Mouse (Mus musculus) kidney, postnatal 0 days (tissue): ENCODE results near the gene Gstp3. TPM values are rescaled to one million over a fixed set of nuclear protein-coding genes. Genes with fewer than 3 reads are reported as not detected.

Experiments
- ATAC-seq: fragments of 200-750 bp; cut with Nextera tagmentation; replicated peaks from 2 replicates; pipeline ENCODE4 v1.8.0; 2017; ENCODE audit warnings: low read depth, moderate number of reproducible peaks, moderate TSS enrichment, moderate library complexity; ENCODE audit not compliant: low FRiP score
- DNase-seq: peaks from one replicate; pipeline ENCODE4 v3.0.0-alpha.2; 2016; ENCODE audit warnings: low spot score
- H3K27ac ChIP-seq: fragments of 300-500 bp; sonication (generic); 2 replicates; pipeline ENCODE4 v1.5.1; 2014; ENCODE audit warnings: mild to moderate bottlenecking
- H3K27me3 ChIP-seq: fragments of 300-500 bp; sonication (generic); 2 replicates; pipeline ENCODE4 v1.6.1; 2014; ENCODE audit warnings: low read length, mixed read lengths; ENCODE audit not compliant: insufficient read depth
- H3K36me3 ChIP-seq: fragments of 300-500 bp; sonication (generic); 2 replicates; pipeline ENCODE4 v1.6.1; 2014; ENCODE audit warnings: low read length, mixed read lengths; ENCODE audit not compliant: insufficient read depth
- H3K4me1 ChIP-seq: fragments of 300-500 bp; sonication (generic); replicated peaks from 2 replicates; pipeline ENCODE4 v1.6.1; 2014; ENCODE audit warnings: antibody characterized with exemption, low read length, mixed read lengths; ENCODE audit not compliant: insufficient read depth
- H3K4me2 ChIP-seq: fragments of 300-500 bp; sonication (generic); 2 replicates; pipeline ENCODE4 v1.6.1; 2014; ENCODE audit warnings: mild to moderate bottlenecking, low read length, moderate library complexity, mixed read lengths
- H3K4me3 ChIP-seq: fragments of 300-500 bp; sonication (generic); replicated peaks from 2 replicates; pipeline ENCODE4 v1.5.1; 2014; ENCODE audit warnings: low read depth, low read length
- H3K9ac ChIP-seq: fragments of 300-500 bp; sonication (generic); 2 replicates; pipeline ENCODE4 v1.6.1; 2014; ENCODE audit warnings: low read depth, low read length
- H3K9me3 ChIP-seq: fragments of 300-500 bp; sonication (generic); replicated peaks from 2 replicates; pipeline ENCODE4 v1.6.1; 2016; ENCODE audit warnings: low read length, inconsistent platforms, mixed read lengths
- CTCF ChIP-seq: IDR thresholded peaks from 2 replicates; pipeline ENCODE4 v1.5.1; 2016; ENCODE audit warnings: antibody characterized with exemption, low read depth, mild to moderate bottlenecking, moderate library complexity
- WGBS: fragments of 180-500 bp; shearing (Covaris S2); extraction: QIAGEN DNeasy Blood & Tissue Kit; methylation state at CpG from one replicate; pipeline ENCODE4 v1.1.7; 2014; 5-methylcytosine and 5-hydroxymethylcytosine counted together
- polyA plus RNA-seq: library from polyadenylated mRNA; unstranded; fragments of >200 nt; fragmentation: Nextera tagmentation; extraction: Ambion mirVana; gene quantifications from 2 replicates; pipeline ENCODE4 v1.2.1, GENCODE M21; 2015

Gstp3 gene
- polyA plus RNA-seq, 1 experiment from 2014 or later: not detected

DNA sequence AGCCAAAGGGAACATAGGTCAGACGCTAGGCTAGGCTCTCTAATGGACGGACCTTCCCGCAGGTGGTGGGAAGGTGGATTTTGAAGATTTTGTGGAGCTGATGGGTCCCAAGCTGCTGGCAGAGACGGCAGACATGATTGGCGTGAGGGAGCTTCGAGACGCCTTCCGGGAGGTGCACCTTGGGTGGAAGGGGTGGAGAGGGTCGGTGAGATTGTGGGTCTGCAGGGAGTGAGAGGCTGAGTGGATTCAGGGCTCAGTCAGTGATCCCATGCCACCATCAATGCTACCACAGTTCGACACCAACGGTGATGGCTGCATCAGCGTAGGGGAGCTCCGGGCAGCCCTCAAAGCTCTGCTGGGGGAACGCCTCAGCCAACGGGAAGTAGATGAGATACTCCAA is 26.8 kb upstream of the Gstp3 start:
- Histone ChIP-seq H3K4me2 (no peak overlapping the region), H3K4me3 (no peak overlapping the region), H3K36me3 (no peaks in the 10 kb centered on the region), H3K27ac (no peak overlapping the region), H3K27me3 (no peaks in the 10 kb centered on the region), H3K9me3 (no peaks in the 10 kb centered on the region), H3K9ac (no peak overlapping the region), H3K4me1 (no peaks in the 10 kb centered on the region)
- TF ChIP-seq CTCF: no peak
- DNase-seq (no peak), ATAC-seq (no peak)
- 91% methylated on average over 15 of the region's 15 CpGs for whole genome bisulfite sequencing

DNA sequence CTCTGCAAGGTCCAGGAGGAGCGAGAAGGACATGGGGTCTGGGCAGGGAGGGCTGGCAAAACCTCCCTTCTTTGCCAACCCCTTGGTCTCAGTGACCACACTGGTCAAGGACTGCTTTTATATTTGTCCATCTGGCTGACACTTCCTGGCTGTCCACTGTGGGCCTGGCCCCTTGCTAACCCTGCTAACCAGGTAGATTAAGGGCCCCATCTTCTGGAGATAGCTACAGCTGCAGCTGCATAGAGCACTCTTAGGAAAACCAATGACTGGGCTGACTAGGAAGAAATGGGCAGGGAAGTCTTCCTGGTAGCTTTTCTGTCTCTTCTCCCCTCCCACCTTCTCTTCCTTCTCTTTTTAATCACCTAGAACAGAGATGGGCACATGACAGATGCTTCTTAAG is 25.6 kb upstream of the Gstp3 start:
- Histone ChIP-seq H3K4me2 (no peak overlapping the region), H3K4me3 (no peak overlapping the region), H3K9ac (no peak overlapping the region), H3K27ac (no peak overlapping the region), H3K4me1 (no peaks in the 10 kb centered on the region), H3K9me3 (no peaks in the 10 kb centered on the region), H3K27me3 (no peaks in the 10 kb centered on the region), H3K36me3 (no peaks in the 10 kb centered on the region)
- DNase-seq: peak; percentile 63
- WGBS: 75% methylated on average over 1 of the region's 1 CpGs
- TF ChIP-seq CTCF: peak; percentile 72
- peak; percentile 26; the same call in 1 of the 2 replicates for ATAC-seq

DNA sequence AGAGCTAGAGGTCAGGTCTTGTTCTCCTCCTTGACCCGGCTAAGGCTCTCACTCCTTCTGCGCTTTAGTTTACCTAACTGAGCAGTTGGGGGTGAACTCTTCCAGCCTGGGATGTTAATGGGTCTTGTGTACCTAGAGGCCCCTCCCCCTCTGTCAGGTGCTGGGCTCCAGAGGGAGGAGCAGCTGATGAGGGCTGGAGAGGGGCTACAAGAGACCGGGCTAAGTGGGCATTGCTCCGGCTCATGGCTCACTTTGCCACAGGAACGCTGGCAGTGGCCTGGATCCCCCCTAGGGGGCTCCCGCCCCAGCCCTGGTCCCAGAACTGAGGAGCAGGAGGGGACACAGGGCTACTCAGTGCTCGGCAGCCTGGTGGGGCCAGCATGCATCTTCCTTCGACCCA is 24.5 kb upstream of the Gstp3 start:
- Histone ChIP-seq H3K4me1 (no peaks in the 10 kb centered on the region), H3K4me2 (no peak overlapping the region), H3K27me3 (no peaks in the 10 kb centered on the region), H3K9ac (no peak overlapping the region), H3K4me3 (no peak overlapping the region), H3K36me3 (no peaks in the 10 kb centered on the region), H3K9me3 (no peaks in the 10 kb centered on the region), H3K27ac (no peak overlapping the region)
- DNase-seq (no peak), ATAC-seq (no peak)
- TF ChIP-seq CTCF: peak; percentile 31; the same call in 1 of the 2 replicates
- 29% methylated on average over 8 of the region's 8 CpGs for WGBS

DNA sequence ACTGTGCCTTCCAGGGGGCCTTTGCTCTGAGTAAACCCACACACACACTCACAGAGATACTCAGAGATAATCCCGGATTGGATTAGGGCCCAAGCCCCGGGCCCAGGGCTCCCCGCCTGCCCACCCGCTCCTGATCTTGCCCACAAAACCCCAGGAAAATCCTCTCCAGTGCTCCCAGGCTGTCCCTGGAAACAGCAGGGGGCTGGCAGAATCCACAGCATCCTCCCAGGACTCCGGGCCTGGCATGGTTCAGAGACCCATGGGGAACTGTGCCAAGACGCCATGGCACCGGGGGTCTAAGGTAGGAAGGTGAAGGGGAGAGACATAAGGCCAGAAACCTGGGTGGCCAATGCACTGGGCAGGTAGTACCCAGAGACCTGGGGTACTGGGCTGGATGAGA is 23.9 kb upstream of the Gstp3 start:
- Histone ChIP-seq H3K9me3 (no peaks in the 10 kb centered on the region), H3K36me3 (no peaks in the 10 kb centered on the region), H3K4me1 (no peaks in the 10 kb centered on the region), H3K4me3 (no peak overlapping the region), H3K27ac (no peak overlapping the region), H3K4me2 (no peak overlapping the region), H3K27me3 (no peaks in the 10 kb centered on the region), H3K9ac (no peak overlapping the region)
- ATAC-seq (no peak), DNase-seq (no peak)
- TF ChIP-seq CTCF: no peak
- 88% methylated on average over 7 of the region's 7 CpGs for WGBS

DNA sequence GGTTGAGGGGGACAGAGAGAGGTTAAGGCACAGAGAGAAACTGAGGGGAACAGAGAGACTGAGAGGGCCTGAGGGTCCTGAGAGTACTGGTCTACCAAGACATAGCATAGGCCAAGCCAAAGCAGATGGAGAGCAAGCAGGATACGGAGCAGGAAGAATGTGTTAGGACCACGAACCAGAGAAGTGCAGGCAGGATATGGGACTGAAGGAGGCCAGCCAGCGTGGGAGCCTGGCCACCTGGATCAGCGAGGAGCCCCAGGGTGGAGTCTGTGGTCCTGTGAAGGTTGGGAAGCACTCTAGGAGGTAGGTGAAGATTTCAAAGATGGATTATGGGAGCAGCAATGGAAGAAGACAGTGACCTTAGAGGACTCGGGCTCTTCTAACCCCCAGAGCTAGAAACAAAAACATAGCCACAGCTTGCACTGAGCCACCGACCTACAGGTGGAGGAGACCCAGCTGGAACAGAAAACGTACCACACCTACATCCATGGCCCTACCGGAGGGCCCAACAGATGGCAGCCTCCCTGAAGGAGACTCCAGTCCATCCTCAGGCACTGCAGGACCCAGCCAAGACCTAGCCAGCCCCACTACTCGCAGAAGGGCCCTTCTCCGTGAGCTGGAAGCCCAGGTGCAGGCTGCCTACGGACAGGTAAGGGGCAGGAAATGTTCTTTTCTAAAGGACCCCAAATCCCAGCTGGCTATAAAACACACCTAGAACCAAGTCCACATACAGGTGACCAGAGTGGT is 23.0 kb upstream of the Gstp3 start:
- no peaks in the 10 kb centered on the region for H3K4me1 ChIP-seq
- no peaks in the 10 kb centered on the region for H3K36me3 ChIP-seq
- no peak overlapping the region for H3K4me2 ChIP-seq
- H3K27me3 ChIP-seq: no peaks in the 10 kb centered on the region
- no peak overlapping the region for H3K27ac ChIP-seq
- ATAC-seq: no peak
- no peak overlapping the region for H3K9ac ChIP-seq
- H3K4me3 ChIP-seq: no peak overlapping the region
- DNase-seq: no peak
- 74% methylated on average over 11 of the region's 11 CpGs for WGBS
- no peak for TF ChIP-seq CTCF
- H3K9me3 ChIP-seq: no peaks in the 10 kb centered on the region

DNA sequence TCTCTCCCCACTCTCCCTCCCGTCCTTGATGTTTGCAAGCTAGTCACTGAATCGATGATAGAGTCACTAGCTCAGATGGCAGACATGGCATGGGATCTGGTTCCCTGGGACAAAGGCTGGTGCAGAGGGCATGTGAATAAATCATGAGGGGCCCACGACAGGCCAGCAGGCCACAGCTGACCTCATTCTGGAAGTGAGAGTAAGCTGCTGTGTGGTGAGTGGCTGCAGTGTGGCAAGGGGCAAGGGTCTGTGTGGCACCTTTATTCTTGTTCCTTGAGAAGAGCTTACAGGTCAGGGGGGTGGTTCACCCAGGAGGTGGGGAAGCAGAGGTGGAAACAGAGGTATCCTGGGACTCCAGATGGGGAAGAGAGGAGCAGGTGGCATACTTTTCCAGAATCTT is 22.0 kb upstream of the Gstp3 start, which contains the start of gene Cabp2:
Gene Cabp2 (plus strand): TSS at position 185 of the 400 bp plus-strand sequence.
- no peak within 1 kb of the TSS for H3K27ac ChIP-seq
- no peaks in the 10 kb centered on the region for H3K4me1 ChIP-seq
- WGBS: 40% methylated on average over 3 of the region's 3 CpGs
- no peaks in the 10 kb centered on the region for H3K27me3 ChIP-seq
- no peaks in the 10 kb centered on the region for H3K36me3 ChIP-seq
- DNase-seq: no peak
- no peak within 1 kb of the TSS for H3K9ac ChIP-seq
- H3K4me2 ChIP-seq: no peak within 1 kb of the TSS
- ATAC-seq: no peak
- no peaks in the 10 kb centered on the region for H3K9me3 ChIP-seq
- no peak for TF ChIP-seq CTCF
- H3K4me3 ChIP-seq: no peak within 1 kb of the TSS
